Comparison of ENCODE assay signal across 8 mouse cellular contexts in the genomic region with DNA sequence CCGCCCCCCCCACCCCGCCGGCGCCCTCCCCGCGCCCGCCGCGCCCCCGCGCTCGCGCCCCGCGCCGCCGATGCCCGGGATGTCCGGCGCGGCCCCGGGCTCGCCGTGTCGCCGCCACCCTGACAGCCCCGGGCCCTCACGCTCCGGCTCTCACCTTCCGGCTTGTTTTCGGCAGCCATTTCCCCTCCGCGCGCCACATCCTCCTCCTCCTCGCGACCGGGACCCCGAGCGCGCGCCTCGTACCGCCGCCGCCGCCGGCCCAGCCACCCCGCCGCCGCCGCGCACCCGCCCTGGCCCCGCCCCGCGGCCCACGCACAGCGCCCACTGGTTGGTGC. TPM values are rescaled to one million over a fixed set of nuclear protein-coding genes. Genes with fewer than 3 reads are reported as not detected.
DNase-seq lines count a peak whose midpoint lies in the region; ATAC-seq and TF ChIP-seq lines count a peak whose summit lies in the region.

No protein-coding gene starts in this region.

- dilution Hi-C loops in CH12.LX (cut with MboI; ENCODE audit: extremely low pct_ligation_motif_present, extremely low pct_unique_long_range_greater_than_20kb, low sequenced_read_pairs) = no loop called here

- H3K27ac ChIP-seq in heart, embryonic 14.5 days (replicated peaks in 1 of 2; ENCODE audit: control insufficient read depth in 1 of 2, insufficient read depth in 1 of 2, low read depth in 2 of 2, low read length in 2 of 2) = peak overlapping the region; percentile 66 to 87
- H3K27ac ChIP-seq in CH12.LX (ENCODE audit: insufficient read depth, low read depth) = peak overlapping the region; percentile 56; the same call in 1 of the 2 replicates
- peak overlapping the region; percentile 92 for H3K27ac ChIP-seq in forebrain, embryonic 10.5 days
- H3K27ac ChIP-seq in limb, embryonic 15.5 days = peak overlapping the region; percentile 77

- H3K9me3 ChIP-seq in heart, embryonic 14.5 days (ENCODE audit: control insufficient read depth, low read length) = no peaks in the 10 kb centered on the region
- no peaks in the 10 kb centered on the region for H3K9me3 ChIP-seq in CH12.LX (replicated peaks; ENCODE audit: low read length)
- no peaks in the 10 kb centered on the region for H3K9me3 ChIP-seq in forebrain, embryonic 10.5 days
- H3K9me3 ChIP-seq in limb, embryonic 15.5 days = no peaks in the 10 kb centered on the region

- no peak for TF ChIP-seq POLR2A in CH12.LX (IDR thresholded peaks at IDR 0.05; ENCODE audit: low read depth, low read length)

- WGBS in heart, embryonic 14.5 days = 1% methylated on average over 14 of the region's 58 CpGs
- 0% methylated on average over 29 of the region's 58 CpGs for WGBS in forebrain, embryonic 10.5 days
- WGBS in limb, embryonic 15.5 days = under 1% methylated on average over 23 of the region's 58 CpGs

- no peak for TF ChIP-seq RAD21 in CH12.LX (IDR thresholded peaks at IDR 0.05; ENCODE audit: low read depth, low read length)

- no peak for DNase-seq in heart, postnatal 25 days (ENCODE audit: low spot score)
- no peak for DNase-seq in CH12.LX (ENCODE audit: extremely low read depth)
- DNase-seq in forebrain, embryonic 10.5 days (ENCODE audit: extremely low spot score, low spot score) = no peak
- no peak for DNase-seq in frontal cortex, postnatal 36 days (ENCODE audit: low spot score in 2 of 2)
- no peak for DNase-seq in cerebellum, adult 9-10 months
- no peak for DNase-seq in frontal cortex, postnatal 14 days (ENCODE audit: low spot score in 2 of 2)

- H3K27me3 ChIP-seq in heart, embryonic 14.5 days (ENCODE audit: control insufficient read depth, insufficient read depth, low read length) = no peaks in the 10 kb centered on the region
- peaks cover 13% of the 10 kb centered on the region for H3K27me3 ChIP-seq in CH12.LX (replicated peaks)
- no peaks in the 10 kb centered on the region for H3K27me3 ChIP-seq in forebrain, embryonic 10.5 days (ENCODE audit: poor library complexity, severe bottlenecking)
- no peaks in the 10 kb centered on the region for H3K27me3 ChIP-seq in limb, embryonic 15.5 days

- peak overlapping the region; percentile 91 for H3K4me2 ChIP-seq in heart, embryonic 14.5 days (ENCODE audit: low read length)
- no peak overlapping the region for H3K4me2 ChIP-seq in CH12.LX (ENCODE audit: insufficient read depth, low read depth, poor library complexity, severe bottlenecking)
- peak overlapping the region; percentile 93 for H3K4me2 ChIP-seq in limb, embryonic 15.5 days

- H3K36me3 ChIP-seq in heart, embryonic 14.5 days (ENCODE audit: control insufficient read depth, insufficient read depth, low read length) = peaks cover 7% of the 10 kb centered on the region
- peaks cover 0 to 22% of the 10 kb centered on the region in 2 experiments for H3K36me3 ChIP-seq in CH12.LX (replicated peaks in 1 of 2; ENCODE audit: control insufficient read depth in 1 of 2, insufficient read depth in 1 of 2, low read length in 1 of 2)
- peaks cover 6% of the 10 kb centered on the region for H3K36me3 ChIP-seq in forebrain, embryonic 10.5 days (replicated peaks)
- 0 out of 2 replicates have a peak, but pooled peaks cover 4% of the 10 kb centered on the region for H3K36me3 ChIP-seq in limb, embryonic 15.5 days

- H3K4me3 ChIP-seq in heart, embryonic 14.5 days (ENCODE audit: control insufficient read depth in 1 of 2, insufficient read depth in 1 of 2, low read depth in 1 of 2, low read length in 2 of 2) = peak overlapping the region; percentile 84 to 93
- peak overlapping the region; percentile 20 to 98 (median 72) for H3K4me3 ChIP-seq in CH12.LX (replicated peaks in 1 of 3; ENCODE audit: low read depth in 2 of 3, low read length in 2 of 3, poor library complexity in 1 of 3)
- peak overlapping the region; percentile 83 for H3K4me3 ChIP-seq in forebrain, embryonic 10.5 days
- peak overlapping the region; percentile 83 for H3K4me3 ChIP-seq in limb, embryonic 15.5 days

- no peak for TF ChIP-seq EP300 in CH12.LX (IDR thresholded peaks at IDR 0.05; ENCODE audit: low read length)

- in situ Hi-C loops in CH12.LX (cut with MboI; ENCODE audit: low pct_ligation_motif_present, low pct_unique_long_range_greater_than_20kb, low sequenced_read_pairs) = no loop called here

- intact Hi-C loops in heart, postnatal 25 days (cut with DNase I) = loop anchor here (5.0 kb wide), 1 partner anchor 71 kb away; the partner anchor contains the start of gene Dnajc11

- peaks cover 2% of the 10 kb centered on the region for H3K79me2 ChIP-seq in CH12.LX (replicated peaks; ENCODE audit: control insufficient read depth, extremely low read depth, insufficient read depth, poor library complexity, severe bottlenecking)

- H3K4me1 ChIP-seq in heart, embryonic 14.5 days (ENCODE audit: control insufficient read depth in 2 of 2, insufficient read depth in 2 of 2, low read length in 2 of 2) = peaks cover 5 to 26% of the 10 kb centered on the region in 2 experiments
- peaks cover 9 to 27% of the 10 kb centered on the region in 2 experiments for H3K4me1 ChIP-seq in CH12.LX (ENCODE audit: control insufficient read depth in 1 of 2, insufficient read depth in 2 of 2)
- H3K4me1 ChIP-seq in forebrain, embryonic 10.5 days = peaks cover 28% of the 10 kb centered on the region
- H3K4me1 ChIP-seq in limb, embryonic 15.5 days = peaks cover 19% of the 10 kb centered on the region

- ATAC-seq in heart, embryonic 14.5 days (ENCODE audit: insufficient number of reproducible peaks, insufficient read depth, low FRiP score, low read depth) = no peak; the same call in 1 of the 2 replicates
- no peak for ATAC-seq in limb, embryonic 15.5 days (ENCODE audit: insufficient number of reproducible peaks, low FRiP score, low TSS enrichment, low read depth)

- peak overlapping the region; percentile 92 for H3K9ac ChIP-seq in heart, embryonic 14.5 days (ENCODE audit: low read length)
- peak overlapping the region; percentile 84 for H3K9ac ChIP-seq in CH12.LX (ENCODE audit: insufficient read depth, low read depth)
- peak overlapping the region; percentile 79 for H3K9ac ChIP-seq in limb, embryonic 15.5 days

- TF ChIP-seq CTCF in CH12.LX (conservative IDR thresholded peaks at IDR 0.05 in 1 of 2, IDR thresholded peaks at IDR 0.05 in 1 of 2; ENCODE audit: low read depth in 2 of 2, low read length in 2 of 2) = no peak

TF ChIP-seq in CH12.LX, 34 proteins besides CTCF, POLR2A, EP300 and RAD21:
- TF ChIP-seq ZKSCAN1 (IDR thresholded peaks at IDR 0.05; ENCODE audit: borderline replicate concordance, low read depth, low read length) = no peak
- no peak for TF ChIP-seq E2F4 (IDR thresholded peaks at IDR 0.05; ENCODE audit: insufficient replicate concordance, low read depth, low read length)
- TF ChIP-seq MXI1 (IDR thresholded peaks at IDR 0.05; ENCODE audit: low read depth, low read length) = no peak
- no peak for TF ChIP-seq PAX5 (IDR thresholded peaks at IDR 0.05; ENCODE audit: low read length)
- no peak for TF ChIP-seq USF1 (IDR thresholded peaks at IDR 0.05; ENCODE audit: low read depth, low read length)
- no peak for TF ChIP-seq CHD2 (IDR thresholded peaks at IDR 0.05; ENCODE audit: low read length)
- no peak for TF ChIP-seq IRF4 (IDR thresholded peaks at IDR 0.05; ENCODE audit: low read depth, low read length)
- TF ChIP-seq ELF1 (IDR thresholded peaks at IDR 0.05; ENCODE audit: low read depth, low read length) = no peak
- no peak for TF ChIP-seq NELFE (IDR thresholded peaks at IDR 0.05; ENCODE audit: low read depth, low read length)
- TF ChIP-seq HCFC1 (IDR thresholded peaks at IDR 0.05; ENCODE audit: low read depth, low read length) = no peak
- no peak for TF ChIP-seq JUN (IDR thresholded peaks at IDR 0.05; ENCODE audit: insufficient read depth, low read depth, low read length)
- TF ChIP-seq ZMIZ1 (IDR thresholded peaks at IDR 0.05; ENCODE audit: low read depth, low read length) = no peak
- TF ChIP-seq JUND (conservative IDR thresholded peaks at IDR 0.05; ENCODE audit: low read depth, low read length) = no peak
- TF ChIP-seq SMC3 (IDR thresholded peaks at IDR 0.05; ENCODE audit: low read depth, low read length) = no peak
TF ChIP-seq in CH12.LX: peak in this region for 0.

RNA-seq across cellular contexts. Expression of gene Camta1, which starts 0.2 kb away (rescaled TPM):
- polyA plus RNA-seq in heart, embryonic 14.5 days (2014; fragmentation: Nextera tagmentation; extraction: Ambion mirVana) = 150 and 167 TPM in 2 replicates
- total RNA-seq in heart, postnatal 25 days (2021) = 100 to 1,000 TPM; 234 to 244 TPM
- total RNA-seq in CH12.LX (2012; rRNA removed) = 9.8 and 9.9 TPM in 2 replicates
- total RNA-seq in CH12.LX (2014; rRNA removed) = 15.3 and 21.3 TPM in 2 replicates
- 27.2 and 32.5 TPM in 2 replicates for polyA plus RNA-seq in CH12.LX (2012; ENCODE audit: insufficient read length, low read depth)
- 122 and 131 TPM in 2 replicates for polyA plus RNA-seq in forebrain, embryonic 10.5 days (2016; fragmentation: Nextera tagmentation; extraction: Ambion mirVana)
- polyA plus RNA-seq in limb, embryonic 15.5 days (2015; fragmentation: Nextera tagmentation; extraction: Ambion mirVana) = 65.7 and 66.4 TPM in 2 replicates
